8 mouse cellular contexts compared by ENCODE assay signal in the genomic region with DNA sequence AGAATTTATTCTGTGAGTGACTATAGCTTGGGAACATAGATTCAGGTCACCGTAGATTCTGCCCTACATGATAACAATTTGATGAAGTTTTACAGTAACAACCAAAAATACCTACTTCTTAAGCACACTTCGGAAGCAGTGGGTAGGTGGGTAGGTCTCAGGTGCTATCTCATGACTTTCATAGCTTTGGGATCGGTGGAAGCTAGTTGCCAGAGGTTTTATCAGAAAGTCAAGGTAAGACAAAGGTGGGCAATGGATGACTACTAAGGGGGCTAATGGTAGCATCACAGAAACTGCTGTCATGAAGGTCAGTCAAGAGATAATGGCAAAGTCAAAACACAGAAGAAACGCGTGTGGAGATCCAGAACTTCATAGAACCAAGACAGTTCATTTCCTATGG. TPM values are rescaled to one million over a fixed set of nuclear protein-coding genes. Genes with fewer than 3 reads are reported as not detected.
DNase-seq lines count a peak whose midpoint lies in the region; ATAC-seq and TF ChIP-seq lines count a peak whose summit lies in the region.

No protein-coding gene starts in this region.

- TF ChIP-seq CTCF in hindbrain, postnatal 0 days (IDR thresholded peaks at IDR 0.05; ENCODE audit: low read depth), result no peak

- peak overlapping the region; percentile 92 for H3K4me2 ChIP-seq in liver, embryonic 11.5 days
- peak overlapping the region; percentile 95; the same call in 1 of the 2 replicates for H3K4me2 ChIP-seq in hindbrain, postnatal 0 days (ENCODE audit: low read depth, low read length)
- H3K4me2 ChIP-seq in neural tube, embryonic 13.5 days, result peak overlapping the region; percentile 97

- peaks cover 20% of the 10 kb centered on the region for H3K4me1 ChIP-seq in liver, embryonic 11.5 days (replicated peaks; ENCODE audit: control insufficient read depth, insufficient read depth, low read length)
- peaks cover 14% of the 10 kb centered on the region for H3K4me1 ChIP-seq in hindbrain, postnatal 0 days (ENCODE audit: insufficient read depth, low read length)
- H3K4me1 ChIP-seq in neural tube, embryonic 13.5 days (replicated peaks), result peaks cover 50% of the 10 kb centered on the region

- 91% methylated on average over 5 of the region's 5 CpGs for WGBS in liver, embryonic 11.5 days
- WGBS in hindbrain, postnatal 0 days, result 97% methylated on average over 5 of the region's 5 CpGs
- 94% methylated on average over 5 of the region's 5 CpGs for WGBS in neural tube, embryonic 13.5 days

- peak overlapping the region; percentile 83; the same call in 1 of the 2 replicates for H3K9ac ChIP-seq in liver, embryonic 11.5 days (ENCODE audit: low read depth, low read length)
- no peak overlapping the region for H3K9ac ChIP-seq in hindbrain, postnatal 0 days (replicated peaks; ENCODE audit: low read length)
- no peak overlapping the region for H3K9ac ChIP-seq in neural tube, embryonic 13.5 days

- H3K36me3 ChIP-seq in liver, embryonic 11.5 days (ENCODE audit: control insufficient read depth, insufficient read depth, low read length), result peaks cover 6% of the 10 kb centered on the region; the same call in 1 of the 2 replicates
- peaks cover 10% of the 10 kb centered on the region; the same call in 1 of the 2 replicates for H3K36me3 ChIP-seq in hindbrain, postnatal 0 days (ENCODE audit: insufficient read depth, low read length)
- peaks cover 12% of the 10 kb centered on the region for H3K36me3 ChIP-seq in neural tube, embryonic 13.5 days

- no peaks in the 10 kb centered on the region for H3K27me3 ChIP-seq in liver, embryonic 11.5 days (replicated peaks; ENCODE audit: control insufficient read depth, insufficient read depth, low read length)
- H3K27me3 ChIP-seq in hindbrain, postnatal 0 days (ENCODE audit: insufficient read depth, low read length), result no peaks in the 10 kb centered on the region
- H3K27me3 ChIP-seq in neural tube, embryonic 13.5 days, result no peaks in the 10 kb centered on the region

- DNase-seq in embryo, embryonic 10.5 days (ENCODE audit: low spot score), result peak; percentile 3
- DNase-seq in embryo, embryonic 9.5 days (ENCODE audit: extremely low spot score), result no peak
- no peak for DNase-seq in liver, embryonic 11.5 days (ENCODE audit: low spot score)
- DNase-seq in liver, result no peak
- DNase-seq in hindbrain, postnatal 0 days (ENCODE audit: low spot score), result no peak
- no peak for DNase-seq in right cerebral cortex, postnatal 4 days
- no peak for DNase-seq in urinary bladder, postnatal 14 days (ENCODE audit: low spot score)

- no peaks in the 10 kb centered on the region for H3K9me3 ChIP-seq in liver, embryonic 11.5 days (ENCODE audit: control insufficient read depth, low read length)
- H3K9me3 ChIP-seq in hindbrain, postnatal 0 days (ENCODE audit: low read length), result no peaks in the 10 kb centered on the region
- no peaks in the 10 kb centered on the region for H3K9me3 ChIP-seq in neural tube, embryonic 13.5 days

- H3K27ac ChIP-seq in liver, embryonic 11.5 days (ENCODE audit: low read depth, low read length), result peak overlapping the region; percentile 71
- H3K27ac ChIP-seq in hindbrain, postnatal 0 days, result peak overlapping the region; percentile 76; the same call in 1 of the 2 replicates
- peak overlapping the region; percentile 61 for H3K27ac ChIP-seq in neural tube, embryonic 13.5 days (replicated peaks)

- ATAC-seq in liver, embryonic 11.5 days (replicated peaks; ENCODE audit: low FRiP score), result no peak
- ATAC-seq in hindbrain, postnatal 0 days, result no peak
- no peak for ATAC-seq in neural tube, embryonic 13.5 days (ENCODE audit: low read depth)

- H3K4me3 ChIP-seq in liver, embryonic 11.5 days (ENCODE audit: low read depth, low read length), result peak overlapping the region; percentile 87
- H3K4me3 ChIP-seq in hindbrain, postnatal 0 days (ENCODE audit: low read length), result no peak overlapping the region
- H3K4me3 ChIP-seq in neural tube, embryonic 13.5 days, result peak overlapping the region; percentile 68

RNA-seq across cellular contexts. Expression of a gene that starts 0.6 kb away (rescaled TPM):
- 43.2 and 44.2 TPM in 2 replicates for polyA plus RNA-seq in liver, embryonic 11.5 days (2014; fragmentation: Nextera tagmentation; extraction: Ambion mirVana)
- total RNA-seq in hindbrain, postnatal 0 days (2014; rRNA removed), result 54.5 and 66.3 TPM in 2 replicates
- 34.1 and 34.5 TPM in 2 replicates for polyA plus RNA-seq in hindbrain, postnatal 0 days (2015; fragmentation: Nextera tagmentation; extraction: Ambion mirVana)
- 36.5 and 40.5 TPM in 2 replicates for polyA plus RNA-seq in neural tube, embryonic 13.5 days (2015; fragmentation: Nextera tagmentation; extraction: Ambion mirVana)

RNA-seq across cellular contexts. Expression of a gene that starts 0.7 kb away (rescaled TPM):
- 39.8 and 40.0 TPM in 2 replicates for polyA plus RNA-seq in liver, embryonic 11.5 days (2014; fragmentation: Nextera tagmentation; extraction: Ambion mirVana)
- total RNA-seq in hindbrain, postnatal 0 days (2014; rRNA removed), result 65.8 and 78.0 TPM in 2 replicates
- polyA plus RNA-seq in hindbrain, postnatal 0 days (2015; fragmentation: Nextera tagmentation; extraction: Ambion mirVana), result 54.9 and 58.4 TPM in 2 replicates
- polyA plus RNA-seq in neural tube, embryonic 13.5 days (2015; fragmentation: Nextera tagmentation; extraction: Ambion mirVana), result 59.9 and 69.6 TPM in 2 replicates
